Mouse (Mus musculus) olfactory bulb, adult 2 months (tissue): ENCODE measurements around the gene Clec16a. TPM values are rescaled to one million over a fixed set of nuclear protein-coding genes. Genes with fewer than 3 reads are reported as not detected.

ENCODE experiments used
- H3K27ac ChIP-seq: fragments of 200-500 bp; 2 replicates; pipeline ENCODE4 v1.5.1; 2012; ENCODE audit warnings: low read depth, low read length; ENCODE audit not compliant: insufficient read depth
- H3K4me1 ChIP-seq: fragments of 200-500 bp; 2 replicates; pipeline ENCODE4 v1.6.1; 2012; ENCODE audit warnings: low read length; ENCODE audit not compliant: control insufficient read depth, insufficient read depth
- H3K4me3 ChIP-seq: fragments of 200-500 bp; 2 replicates; pipeline ENCODE4 v1.5.1; 2012; ENCODE audit warnings: mild to moderate bottlenecking, low read depth, low read length, moderate library complexity; ENCODE audit not compliant: insufficient read depth
- CTCF ChIP-seq: fragments of 200-500 bp; IDR thresholded peaks from 2 replicates; pipeline ENCODE4 v1.5.1; 2012; ENCODE audit warnings: low read depth, mild to moderate bottlenecking, low read length, moderate library complexity; ENCODE audit not compliant: insufficient read depth
- POLR2A ChIP-seq: fragments of 200-500 bp; IDR thresholded peaks from 2 replicates; pipeline ENCODE4 v1.6.1; 2012; ENCODE audit warnings: mild to moderate bottlenecking, low read depth, low read length, moderate library complexity; ENCODE audit not compliant: insufficient read depth
- WGBS: fragments of 180-500 bp; shearing (Covaris S2); methylation state at CpG from one replicate; pipeline ENCODE4 v1.1.7; 2018; 5-methylcytosine and 5-hydroxymethylcytosine counted together
- polyA plus RNA-seq: library from polyadenylated mRNA; stranded (reverse); fragments of >200 nt; gene quantifications from 2 replicates; pipeline ENCODE4 v1.2.4, GENCODE M21; 2012; ENCODE audit warnings: low replicate concordance; ENCODE audit not compliant: missing spikeins, insufficient read depth, insufficient read length

Gene Clec16a
- polyA plus RNA-seq, 1 experiment, result 285 TPM

DNA sequence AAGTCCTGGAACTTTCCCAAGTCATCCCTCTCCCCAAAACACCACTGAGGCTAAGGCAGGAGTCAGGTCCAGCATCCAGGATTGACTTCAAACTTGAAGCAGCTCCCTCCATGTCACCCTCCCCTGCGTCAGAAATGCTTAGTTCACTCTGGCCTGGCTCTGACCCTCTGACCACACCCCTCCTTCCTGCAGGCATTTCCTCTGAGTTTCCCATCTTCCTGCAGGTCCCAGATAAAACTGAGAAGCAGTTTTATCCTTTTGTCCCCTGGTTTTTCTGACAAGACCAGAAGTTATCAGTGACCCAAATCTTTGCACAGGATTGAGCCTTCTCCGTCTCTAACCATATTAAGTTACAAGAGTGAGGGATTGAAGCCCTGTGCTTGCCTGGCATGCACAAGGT, 192.4 kb downstream of the Clec16a start:
- Histone ChIP-seq H3K4me3 (no peak overlapping the region), H3K27ac (no peak overlapping the region), H3K4me1 (peaks cover 7% of the 10 kb centered on the region)
- 82% methylated on average over 2 of the region's 2 CpGs for WGBS
- TF ChIP-seq CTCF (no peak), POLR2A (no peak)

DNA sequence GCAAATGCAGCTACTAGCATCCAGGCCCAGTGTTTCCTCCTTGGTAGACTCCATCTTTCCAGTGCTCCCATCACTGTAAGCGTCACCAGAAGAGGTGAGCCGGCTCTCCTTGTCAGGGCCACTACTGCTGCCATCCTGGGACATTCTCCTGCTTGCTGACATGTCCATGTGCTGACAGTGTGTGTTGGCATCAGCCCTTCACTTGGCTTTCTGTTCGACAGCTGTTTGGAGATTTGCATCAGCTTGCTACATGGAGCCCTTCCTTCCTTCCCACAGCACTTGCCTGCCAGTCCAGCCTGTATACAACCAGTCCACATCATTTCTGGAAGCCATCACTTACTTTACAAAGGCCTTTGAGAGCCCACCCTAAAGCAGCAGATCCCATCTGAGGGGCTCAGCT, 193.7 kb downstream of the Clec16a start:
- WGBS, result 90% methylated on average over 3 of the region's 3 CpGs
- Histone ChIP-seq H3K4me1 (peaks cover 7% of the 10 kb centered on the region), H3K27ac (no peak overlapping the region), H3K4me3 (no peak overlapping the region)
- TF ChIP-seq POLR2A (no peak), CTCF (no peak)

DNA sequence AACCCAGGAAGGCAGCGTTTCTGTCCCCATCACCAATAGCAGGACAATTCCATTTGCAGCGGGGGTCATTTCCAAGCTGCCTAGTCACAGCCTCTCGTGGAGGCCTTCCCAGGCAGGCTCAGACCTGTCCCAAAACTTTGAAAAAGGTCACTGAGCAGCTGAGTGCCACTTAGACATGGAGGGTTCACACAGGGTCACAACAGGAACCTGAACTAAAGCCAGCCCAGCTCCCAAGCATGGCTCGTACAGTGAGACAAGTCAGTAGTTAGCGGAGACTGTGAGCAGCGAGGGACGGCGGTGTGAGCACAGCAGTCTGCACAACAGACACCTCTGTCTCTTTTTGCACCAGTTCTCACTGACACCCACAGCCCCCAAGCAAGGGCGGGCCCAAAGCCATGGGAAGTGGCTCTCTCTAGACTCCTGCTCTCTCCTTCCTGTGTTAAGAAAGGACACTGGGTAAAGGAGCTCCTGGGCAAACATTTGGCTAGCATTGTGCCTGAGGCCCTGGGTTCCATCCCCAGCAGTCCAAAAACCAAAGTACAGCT, 194.8 kb downstream of the Clec16a start:
- WGBS, result 66% methylated on average over 9 of the region's 9 CpGs
- Histone ChIP-seq H3K4me1 (peaks cover 7% of the 10 kb centered on the region), H3K4me3 (no peak overlapping the region), H3K27ac (no peak overlapping the region)
- no peak for TF ChIP-seq CTCF
- no peak for TF ChIP-seq POLR2A

DNA sequence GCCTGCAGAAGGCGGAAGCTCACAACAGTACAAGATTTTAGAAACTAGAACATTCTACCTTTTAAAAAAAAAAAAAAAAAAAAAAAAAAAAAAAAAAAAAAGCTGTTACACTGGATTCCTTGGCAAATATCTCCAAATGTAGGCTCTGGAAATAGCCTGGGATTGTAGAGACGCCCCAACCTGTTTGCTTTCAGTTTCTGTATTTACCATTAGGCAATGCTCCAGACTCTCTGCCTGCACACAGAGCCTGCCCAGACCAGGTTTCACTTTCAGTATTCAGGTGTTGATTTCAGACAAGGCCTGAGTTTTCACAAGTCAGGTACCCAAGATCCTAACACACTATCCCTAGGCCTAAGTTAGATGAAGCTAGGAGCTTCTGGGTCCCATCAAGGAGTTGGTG, 195.9 kb downstream of the Clec16a start:
- no peak overlapping the region for H3K4me3 ChIP-seq
- peaks cover 7% of the 10 kb centered on the region for H3K4me1 ChIP-seq
- WGBS, result 89% methylated on average over 2 of the region's 2 CpGs

DNA sequence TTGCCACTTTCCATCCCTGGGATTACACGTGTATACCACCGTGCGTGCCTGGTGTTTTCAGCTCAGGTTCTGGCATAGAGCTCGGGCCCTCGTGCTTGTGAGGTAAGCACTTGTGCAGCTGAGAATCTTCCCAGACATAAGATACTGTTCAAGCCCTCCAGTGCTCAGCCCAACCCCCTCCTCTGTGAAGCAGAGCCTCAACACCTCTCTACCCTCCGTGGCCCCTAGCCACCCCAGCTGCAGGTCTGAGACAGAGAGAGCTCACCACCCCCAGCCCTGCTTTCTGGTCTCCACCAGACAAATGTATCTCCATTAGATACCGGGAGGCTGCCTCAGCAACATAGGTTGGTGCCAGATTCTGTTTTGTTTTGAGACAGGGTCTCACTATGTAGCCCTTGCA, 204.1 kb downstream of the Clec16a start:
- no peak overlapping the region for H3K4me3 ChIP-seq
- H3K27ac ChIP-seq, result no peak overlapping the region
- peaks cover 11% of the 10 kb centered on the region for H3K4me1 ChIP-seq
- TF ChIP-seq POLR2A (no peak), CTCF (no peak)
- WGBS, result 69% methylated on average over 7 of the region's 7 CpGs

More for the DNA sequence above, 195.9 kb downstream of the Clec16a start:
- TF ChIP-seq CTCF, result no peak
- no peak for TF ChIP-seq POLR2A
- H3K27ac ChIP-seq, result no peak overlapping the region

DNA sequence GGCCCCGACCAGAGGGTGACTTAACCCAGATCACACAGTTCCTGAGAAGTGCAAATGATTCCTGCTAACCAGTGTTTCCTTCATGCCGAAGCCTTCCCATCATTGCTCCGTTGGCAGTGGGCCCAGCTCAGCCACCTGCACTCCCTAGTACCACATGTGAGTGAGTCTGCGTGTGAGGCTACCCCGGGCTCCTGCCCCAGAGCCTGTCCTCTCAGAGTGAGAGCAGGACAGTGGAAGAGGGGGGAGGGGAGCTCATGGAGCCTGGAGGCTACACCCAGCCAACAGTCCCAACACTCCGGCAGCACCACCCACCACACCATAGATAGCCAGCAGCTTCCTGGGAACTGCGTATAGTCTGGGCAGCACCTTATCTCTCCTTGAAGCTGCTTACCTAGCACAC, 204.7 kb downstream of the Clec16a start:
- 40% methylated on average over 7 of the region's 7 CpGs for WGBS
- Histone ChIP-seq H3K27ac (no peak overlapping the region), H3K4me3 (no peak overlapping the region), H3K4me1 (peaks cover 11% of the 10 kb centered on the region)
- TF ChIP-seq CTCF (no peak), POLR2A (no peak)

DNA sequence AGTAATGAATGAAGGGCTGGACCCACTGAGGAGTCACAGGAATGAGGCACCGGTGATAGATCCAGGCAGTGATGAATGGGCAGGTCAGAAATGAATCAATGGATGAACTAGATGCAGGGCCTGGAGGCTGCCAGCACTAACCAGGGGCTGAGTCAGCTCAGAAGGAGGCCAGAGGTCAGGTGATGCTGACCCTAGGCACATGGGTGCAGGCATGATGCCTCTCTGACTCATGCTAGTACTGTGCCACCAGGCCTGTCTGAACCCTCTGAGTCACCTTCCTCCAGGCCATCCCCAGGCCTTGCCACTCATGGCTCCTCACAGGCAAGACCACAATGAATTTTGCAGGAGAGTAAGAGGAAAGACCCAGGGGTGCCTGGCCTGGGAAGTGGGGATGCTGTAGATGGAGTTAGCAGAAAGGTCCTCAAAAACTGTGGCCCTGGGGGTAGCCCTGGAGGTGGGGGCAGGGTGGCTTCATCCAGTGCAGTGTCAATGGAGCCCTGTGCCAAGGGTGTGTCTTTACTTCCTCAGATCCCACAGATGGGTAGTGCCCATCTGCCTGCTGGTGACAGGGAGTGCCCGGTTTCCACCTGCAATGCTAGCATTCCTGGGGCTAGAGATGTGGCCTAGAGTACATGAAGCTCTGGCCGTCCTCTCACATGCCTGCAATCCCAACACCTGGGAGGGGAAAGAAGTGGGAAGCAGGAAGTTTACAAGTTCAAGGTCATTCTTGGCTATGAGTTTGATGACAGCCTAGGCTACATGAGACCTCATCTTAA, 209.6 kb downstream of the Clec16a start:
- H3K4me1 ChIP-seq, result peaks cover 5% of the 10 kb centered on the region
- WGBS, result 89% methylated on average over 3 of the region's 3 CpGs
- TF ChIP-seq CTCF (no peak), POLR2A (no peak)
- H3K4me3 ChIP-seq, result no peak overlapping the region
- H3K27ac ChIP-seq, result no peak overlapping the region

DNA sequence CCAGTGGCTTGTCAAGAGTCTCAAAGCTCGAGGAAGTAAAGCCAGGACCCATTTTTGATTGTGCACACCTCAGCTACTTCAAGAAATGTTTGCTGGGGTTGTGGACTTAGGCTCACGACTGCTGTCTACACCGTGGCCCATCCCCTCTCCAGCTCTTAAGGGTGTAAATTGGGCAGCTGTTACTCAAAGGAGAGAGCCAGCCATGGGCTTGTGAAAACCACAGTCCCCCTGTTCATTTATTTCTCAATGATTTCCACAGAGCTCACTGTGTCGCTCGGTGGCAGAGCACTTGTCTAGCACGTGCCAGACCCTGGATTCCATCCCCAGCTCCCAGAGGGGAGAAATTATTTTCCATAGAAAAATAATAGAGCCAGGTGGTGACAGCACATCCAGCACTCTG, 211.0 kb downstream of the Clec16a start:
- Histone ChIP-seq H3K4me3 (no peak overlapping the region), H3K27ac (no peak overlapping the region), H3K4me1 (peaks cover 3% of the 10 kb centered on the region; the same call in 1 of the 2 replicates)
- 71% methylated on average over 6 of the region's 6 CpGs for WGBS
- TF ChIP-seq CTCF (no peak), POLR2A (no peak)

DNA sequence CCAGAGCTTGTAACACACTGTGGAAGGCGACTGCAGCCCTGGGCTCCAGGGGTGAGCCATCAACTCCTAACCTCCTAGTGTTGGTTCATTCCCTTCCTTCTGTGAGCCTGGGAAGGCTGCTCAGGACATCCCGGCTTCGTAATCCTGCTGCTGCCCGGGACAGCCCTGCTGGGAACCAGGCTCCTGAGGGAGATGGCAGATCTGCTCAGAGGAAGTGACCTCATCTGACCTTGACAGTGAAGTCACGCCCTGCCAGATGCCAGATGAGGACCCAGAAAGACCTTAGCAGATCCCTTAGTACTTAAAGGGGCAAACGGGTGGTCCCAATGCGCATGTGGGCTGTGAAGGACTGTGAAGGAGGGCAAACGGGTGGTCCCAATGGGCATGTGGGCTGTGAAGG, 216.0 kb downstream of the Clec16a start:
- peaks cover 5% of the 10 kb centered on the region; the same call in 1 of the 2 replicates for H3K4me1 ChIP-seq
- TF ChIP-seq CTCF, result no peak
- no peak for TF ChIP-seq POLR2A
- H3K27ac ChIP-seq, result no peak overlapping the region
- 85% methylated on average over 8 of the region's 8 CpGs for WGBS
- no peak overlapping the region for H3K4me3 ChIP-seq
